Mouse (Mus musculus): ENCODE results near the gene Slc39a3. TPM values are rescaled to one million over a fixed set of nuclear protein-coding genes. Genes with fewer than 3 reads are reported as not detected.
A peak's percentile ranks its signal among the peaks of the same experiment; 100 is the strongest.

The Slc39a3 gene
- total and polyA plus RNA-seq, 3 experiments = 15.6 to 19.5 TPM; not detected in 1

GRCm38 (mm10) chr10:80998778-80999177 lies 38.4 kb downstream of the Slc39a3 start (continued):
- TF ChIP-seq NRF1 (IDR thresholded peaks at IDR 0.05; ENCODE audit: insufficient read depth, low read depth, low read length, poor library complexity, severe bottlenecking) (no peak), USF2 (IDR thresholded peaks at IDR 0.05; ENCODE audit: borderline replicate concordance in 1 of 2, insufficient read depth in 1 of 2, low read depth in 1 of 2, low read length in 2 of 2) (no peak), ZMIZ1 (IDR thresholded peaks at IDR 0.05; ENCODE audit: low read depth, low read length) (no peak), MAFK (IDR thresholded peaks at IDR 0.05; ENCODE audit: borderline replicate concordance, low read depth, low read length) (no peak), MYB (IDR thresholded peaks at IDR 0.05; ENCODE audit: low read depth, low read length) (no peak), MAX (IDR thresholded peaks at IDR 0.05; ENCODE audit: low read length) (peak; percentile 52; the same call in 1 of the 2 replicates), POLR2AphosphoS5 (IDR thresholded peaks at IDR 0.05; ENCODE audit: borderline replicate concordance, low read depth, low read length) (no peak), MAZ (IDR thresholded peaks at IDR 0.05; ENCODE audit: low read depth, low read length) (peak; percentile 66; the same call in 1 of the 2 replicates)

DNA sequence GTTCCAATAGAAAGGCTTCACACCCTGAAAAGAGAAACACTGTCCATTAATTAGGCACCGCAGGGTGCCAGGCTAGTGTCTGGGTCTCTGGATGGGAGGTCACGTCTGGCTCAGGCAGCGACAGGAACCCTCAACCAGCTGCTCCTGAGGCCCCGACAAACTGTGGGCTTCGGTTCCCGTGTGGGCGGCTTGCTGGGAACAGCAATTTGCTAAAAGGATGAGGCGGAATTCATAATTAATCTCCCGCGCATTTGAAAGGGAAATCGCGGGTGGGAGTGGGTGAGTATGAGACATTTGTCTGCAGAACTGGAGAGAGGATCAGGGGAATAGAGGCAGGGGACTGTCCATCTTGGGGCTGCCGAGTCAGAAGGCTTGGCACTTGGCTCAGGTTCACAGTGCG lies 39.2 kb downstream of the Slc39a3 start:
- H3K79me2 ChIP-seq (ENCODE audit: control insufficient read depth, insufficient read depth, low read length, poor library complexity) = no peaks in the 10 kb centered on the region
- no peak overlapping the region for H3K9ac ChIP-seq (ENCODE audit: control insufficient read depth, low read depth, low read length, poor library complexity, severe bottlenecking)
- H3K4me3 ChIP-seq (ENCODE audit: control insufficient read depth in 1 of 2, insufficient read depth in 1 of 2, low read depth in 2 of 2, low read length in 2 of 2) = no peak overlapping the region
- no peak for TF ChIP-seq ETS1 (IDR thresholded peaks at IDR 0.05; ENCODE audit: low read depth, low read length)
- TF ChIP-seq KAT2A (conservative IDR thresholded peaks at IDR 0.05; ENCODE audit: low read depth, low read length) = no peak
- no peak for TF ChIP-seq SIN3A (IDR thresholded peaks at IDR 0.05; ENCODE audit: low read length)
- no peak for TF ChIP-seq TBP (IDR thresholded peaks at IDR 0.05; ENCODE audit: low read depth, low read length)
- TF ChIP-seq RCOR1 (IDR thresholded peaks at IDR 0.05; ENCODE audit: low read depth, low read length) = no peak
- H3K9me3 ChIP-seq (replicated peaks; ENCODE audit: insufficient read depth, low read length) = no peaks in the 10 kb centered on the region
- H3K27me3 ChIP-seq (ENCODE audit: control insufficient read depth in 1 of 2, insufficient read depth in 2 of 2, low read length in 2 of 2) = no peaks in the 10 kb centered on the region
- no peak overlapping the region for H3K27ac ChIP-seq (ENCODE audit: control insufficient read depth, low read depth, low read length)
- peaks cover 0 to 5% of the 10 kb centered on the region in 2 experiments; a peak in 2 of 4 replicates for H3K36me3 ChIP-seq (ENCODE audit: control insufficient read depth in 1 of 2, insufficient read depth in 2 of 2, low read length in 2 of 2)
- peaks cover 5 to 14% of the 10 kb centered on the region in 2 experiments; a peak in 3 of 4 replicates for H3K4me1 ChIP-seq (ENCODE audit: control insufficient read depth in 1 of 2, insufficient read depth in 2 of 2, low read length in 2 of 2)
- DNase-seq (ENCODE audit: low read depth, low spot score) = no peak

DNA sequence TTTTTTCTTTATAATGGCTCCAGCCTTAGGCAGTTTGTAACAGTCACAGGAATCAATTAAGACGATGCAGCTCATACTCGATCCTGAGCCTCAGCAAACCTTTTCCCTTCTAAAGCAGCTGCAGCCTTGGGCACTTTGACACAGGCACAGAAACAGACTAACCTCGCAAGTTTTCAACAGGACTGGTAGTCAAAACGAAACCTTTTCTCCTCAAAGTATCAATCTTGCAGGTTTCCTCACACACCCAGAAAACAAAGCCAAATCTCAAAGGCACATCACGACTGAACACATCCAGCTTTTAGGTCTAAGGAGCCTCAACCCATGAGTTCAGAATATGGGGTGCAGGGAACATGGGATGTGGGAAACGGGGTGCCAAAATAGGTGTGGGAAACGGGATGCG lies 39.9 kb downstream of the Slc39a3 start:
- H3K4me3 ChIP-seq (ENCODE audit: control insufficient read depth in 1 of 2, insufficient read depth in 1 of 2, low read depth in 2 of 2, low read length in 2 of 2) = no peak overlapping the region
- H3K9me3 ChIP-seq (replicated peaks; ENCODE audit: insufficient read depth, low read length) = no peaks in the 10 kb centered on the region
- H3K27me3 ChIP-seq (ENCODE audit: control insufficient read depth in 1 of 2, insufficient read depth in 2 of 2, low read length in 2 of 2) = no peaks in the 10 kb centered on the region

More for the DNA sequence above, 39.9 kb downstream of the Slc39a3 start:
- TF ChIP-seq ZKSCAN1 (IDR thresholded peaks at IDR 0.05; ENCODE audit: low read depth, low read length) (no peak), USF2 (IDR thresholded peaks at IDR 0.05; ENCODE audit: borderline replicate concordance in 1 of 2, insufficient read depth in 1 of 2, low read depth in 1 of 2, low read length in 2 of 2) (no peak), SMC3 (IDR thresholded peaks at IDR 0.05; ENCODE audit: low read depth, low read length) (no peak), NRF1 (IDR thresholded peaks at IDR 0.05; ENCODE audit: insufficient read depth, low read depth, low read length, poor library complexity, severe bottlenecking) (no peak), UBTF (IDR thresholded peaks at IDR 0.05; ENCODE audit: borderline replicate concordance, insufficient read depth, low read depth, low read length) (no peak), ZNF384 (IDR thresholded peaks at IDR 0.05; ENCODE audit: low read depth, low read length) (no peak), MYB (IDR thresholded peaks at IDR 0.05; ENCODE audit: low read depth, low read length) (no peak), SIN3A (IDR thresholded peaks at IDR 0.05; ENCODE audit: low read length) (no peak), POLR2AphosphoS5 (IDR thresholded peaks at IDR 0.05; ENCODE audit: borderline replicate concordance, low read depth, low read length) (no peak)
- Histone ChIP-seq H3K4me1 (ENCODE audit: control insufficient read depth in 1 of 2, insufficient read depth in 2 of 2, low read length in 2 of 2) (peaks cover 5 to 14% of the 10 kb centered on the region in 2 experiments; a peak in 3 of 4 replicates), H3K27ac (ENCODE audit: control insufficient read depth, low read depth, low read length) (no peak overlapping the region), H3K79me2 (ENCODE audit: control insufficient read depth, insufficient read depth, low read length, poor library complexity) (no peaks in the 10 kb centered on the region), H3K9ac (ENCODE audit: control insufficient read depth, low read depth, low read length, poor library complexity, severe bottlenecking) (no peak overlapping the region), H3K36me3 (ENCODE audit: control insufficient read depth in 1 of 2, insufficient read depth in 2 of 2, low read length in 2 of 2) (peaks cover 0 to 5% of the 10 kb centered on the region in 2 experiments; a peak in 2 of 4 replicates)
- no peak for DNase-seq (ENCODE audit: low read depth, low spot score)
